Mouse (Mus musculus): ENCODE results near the gene Foxn1. TPM values are rescaled to one million over a fixed set of nuclear protein-coding genes. Genes with fewer than 3 reads are reported as not detected.

Foxn1 gene
- polyA plus RNA-seq, 1 experiment from 2014 or later = not detected

DNA sequence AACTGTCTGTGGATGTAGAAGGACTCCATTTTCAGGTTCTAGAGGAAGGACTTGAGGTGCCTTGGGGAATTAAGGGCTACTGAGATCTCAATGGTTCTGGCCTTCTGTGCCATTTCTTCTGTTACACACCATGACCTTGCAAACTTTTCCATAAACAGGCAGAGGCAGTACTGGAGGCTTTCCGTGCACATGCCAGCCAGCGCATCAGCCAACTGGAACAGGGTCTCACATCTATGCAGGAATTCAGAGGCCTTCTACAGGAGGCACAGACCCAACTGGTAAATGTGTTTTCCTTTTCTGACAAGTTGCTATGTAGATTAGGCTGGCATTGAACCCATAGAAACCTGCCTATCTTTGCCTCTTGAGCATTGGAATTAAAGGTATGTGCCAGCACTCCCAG lies 72.7 kb downstream of the Foxn1 start:
- H3K36me3 ChIP-seq (ENCODE audit: control insufficient read depth, insufficient read depth, low read length) = peaks cover 37% of the 10 kb centered on the region

DNA sequence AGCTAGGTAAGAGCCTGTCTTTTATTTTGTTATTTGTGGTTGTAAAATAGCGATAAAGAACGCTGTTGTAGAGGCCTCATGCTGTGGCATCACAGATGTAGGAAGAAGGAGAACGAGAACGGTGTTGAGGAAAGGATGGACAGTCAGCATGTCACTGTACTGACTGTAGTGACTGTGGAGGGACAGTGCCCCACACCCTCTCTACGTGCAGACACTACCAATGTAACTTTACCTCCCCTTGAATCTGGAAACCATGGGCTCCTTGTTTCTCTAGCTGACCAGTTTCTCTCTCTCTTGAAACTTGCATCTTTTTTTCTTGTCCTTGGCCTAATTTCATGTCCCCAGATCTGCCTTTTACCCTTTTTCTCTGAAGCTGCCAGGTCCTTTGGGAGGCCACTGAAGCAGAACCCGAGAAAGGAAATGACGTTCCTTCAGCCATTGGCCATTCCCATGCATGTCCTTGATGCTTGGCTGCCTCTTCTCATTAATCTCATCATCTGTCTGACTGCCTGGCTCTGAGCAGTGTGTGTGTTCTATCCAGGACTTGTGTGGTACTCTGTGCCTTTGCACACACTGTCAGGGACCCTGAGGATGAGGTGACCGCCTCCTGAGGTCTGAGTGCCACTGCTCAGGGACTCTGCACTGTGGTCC lies 75.4 kb downstream of the Foxn1 start:
- no peak overlapping the region for H3K4me2 ChIP-seq (ENCODE audit: low read depth)
- H3K36me3 ChIP-seq (ENCODE audit: control insufficient read depth, insufficient read depth, low read length) = peaks cover 30% of the 10 kb centered on the region
- ATAC-seq (ENCODE audit: insufficient read depth, low FRiP score, low TSS enrichment) (no peak), DNase-seq (ENCODE audit: low spot score) (no peak)
- H3K4me3 ChIP-seq (ENCODE audit: low read depth, low read length) = no peak overlapping the region
- no peak overlapping the region for H3K27ac ChIP-seq (ENCODE audit: low read depth, low read length)
- H3K9me3 ChIP-seq (ENCODE audit: control insufficient read depth, low read length) = no peaks in the 10 kb centered on the region
- H3K27me3 ChIP-seq (ENCODE audit: control insufficient read depth, insufficient read depth, low read length) = no peaks in the 10 kb centered on the region
- H3K4me1 ChIP-seq (ENCODE audit: control insufficient read depth, insufficient read depth, low read length) = no peaks in the 10 kb centered on the region
- H3K9ac ChIP-seq (ENCODE audit: low read length) = no peak overlapping the region
- 84% methylated on average over 8 of the region's 8 CpGs for WGBS

More for the DNA sequence above, 72.7 kb downstream of the Foxn1 start:
- WGBS = 100% methylated on average over 2 of the region's 2 CpGs
- Histone ChIP-seq H3K9ac (ENCODE audit: low read length) (no peak overlapping the region), H3K27ac (ENCODE audit: low read depth, low read length) (no peak overlapping the region), H3K9me3 (ENCODE audit: control insufficient read depth, low read length) (no peaks in the 10 kb centered on the region), H3K4me2 (ENCODE audit: low read depth) (no peak overlapping the region), H3K4me3 (ENCODE audit: low read depth, low read length) (no peak overlapping the region), H3K27me3 (ENCODE audit: control insufficient read depth, insufficient read depth, low read length) (no peaks in the 10 kb centered on the region), H3K4me1 (ENCODE audit: control insufficient read depth, insufficient read depth, low read length) (no peaks in the 10 kb centered on the region)
- DNase-seq (ENCODE audit: low spot score) (no peak), ATAC-seq (ENCODE audit: insufficient read depth, low FRiP score, low TSS enrichment) (no peak)

Other genes starting within 250 kb of the Foxn1 start
- 109 and 124 TPM in 2 replicates for gene Traf4, start 221.0 kb downstream of the Foxn1 start, polyA plus RNA-seq (2014; fragmentation: Nextera tagmentation; extraction: Ambion mirVana)
- gene Nek8, start 209.9 kb downstream of the Foxn1 start, polyA plus RNA-seq (2014; fragmentation: Nextera tagmentation; extraction: Ambion mirVana) = 6.6 and 7.8 TPM in 2 replicates
- 9.1 and 9.9 TPM in 2 replicates for gene Tlcd1, start 209.8 kb downstream of the Foxn1 start, polyA plus RNA-seq (2014; fragmentation: Nextera tagmentation; extraction: Ambion mirVana)
- gene Rpl23a, start 203.0 kb downstream of the Foxn1 start, polyA plus RNA-seq (2014; fragmentation: Nextera tagmentation; extraction: Ambion mirVana) = 1,230 and 1,275 TPM in 2 replicates
- 75.3 and 82.7 TPM in 2 replicates for gene Rab34, start 198.1 kb downstream of the Foxn1 start, polyA plus RNA-seq (2014; fragmentation: Nextera tagmentation; extraction: Ambion mirVana)
- gene Proca1, start 193.2 kb downstream of the Foxn1 start, polyA plus RNA-seq (2014; fragmentation: Nextera tagmentation; extraction: Ambion mirVana) = 0.49 and 1.3 TPM in 2 replicates
- gene Sdf2, start 140.8 kb downstream of the Foxn1 start, polyA plus RNA-seq (2014; fragmentation: Nextera tagmentation; extraction: Ambion mirVana) = 60.1 and 62.5 TPM in 2 replicates
- gene Supt6, start 140.6 kb downstream of the Foxn1 start, polyA plus RNA-seq (2014; fragmentation: Nextera tagmentation; extraction: Ambion mirVana) = 35.4 and 36.7 TPM in 2 replicates
- gene 2610507B11Rik, start 124.8 kb downstream of the Foxn1 start, polyA plus RNA-seq (2014; fragmentation: Nextera tagmentation; extraction: Ambion mirVana) = 68.2 and 68.9 TPM in 2 replicates
- gene BC030499, start 95.7 kb downstream of the Foxn1 start, polyA plus RNA-seq (2014; fragmentation: Nextera tagmentation; extraction: Ambion mirVana) = 0.17 TPM in 1 of 2 replicates, not detected in the other
- gene Spag5, start 85.0 kb downstream of the Foxn1 start, polyA plus RNA-seq (2014; fragmentation: Nextera tagmentation; extraction: Ambion mirVana) = 48.0 and 52.7 TPM in 2 replicates
- 3.0 and 4.0 TPM in 2 replicates for gene Aldoc, start 63.6 kb downstream of the Foxn1 start, polyA plus RNA-seq (2014; fragmentation: Nextera tagmentation; extraction: Ambion mirVana)
- gene Pigs, start 58.1 kb downstream of the Foxn1 start, polyA plus RNA-seq (2014; fragmentation: Nextera tagmentation; extraction: Ambion mirVana) = 65.5 and 72.3 TPM in 2 replicates
- 69.3 and 74.6 TPM in 2 replicates for gene Unc119, start 43.1 kb downstream of the Foxn1 start, polyA plus RNA-seq (2014; fragmentation: Nextera tagmentation; extraction: Ambion mirVana)
- not detected in 2 replicates for gene Slc13a2, start 35.7 kb upstream of the Foxn1 start, polyA plus RNA-seq (2014; fragmentation: Nextera tagmentation; extraction: Ambion mirVana)
- gene Slc46a1, start 79.1 kb upstream of the Foxn1 start, polyA plus RNA-seq (2014; fragmentation: Nextera tagmentation; extraction: Ambion mirVana) = 17.6 and 19.6 TPM in 2 replicates
- gene Sarm1, start 111.2 kb upstream of the Foxn1 start, polyA plus RNA-seq (2014; fragmentation: Nextera tagmentation; extraction: Ambion mirVana) = 17.4 and 21.8 TPM in 2 replicates
- gene Vtn, start 112.5 kb upstream of the Foxn1 start, polyA plus RNA-seq (2014; fragmentation: Nextera tagmentation; extraction: Ambion mirVana) = 67.8 and 68.7 TPM in 2 replicates
- not detected in 2 replicates for gene Sebox, start 116.9 kb upstream of the Foxn1 start, polyA plus RNA-seq (2014; fragmentation: Nextera tagmentation; extraction: Ambion mirVana)
- gene Tmem199, start 125.6 kb upstream of the Foxn1 start, polyA plus RNA-seq (2014; fragmentation: Nextera tagmentation; extraction: Ambion mirVana) = 81.8 and 87.3 TPM in 2 replicates
- 156 and 158 TPM in 2 replicates for gene Poldip2, start 125.6 kb upstream of the Foxn1 start, polyA plus RNA-seq (2014; fragmentation: Nextera tagmentation; extraction: Ambion mirVana)
- 70.0 and 71.2 TPM in 2 replicates for gene Tnfaip1, start 149.8 kb upstream of the Foxn1 start, polyA plus RNA-seq (2014; fragmentation: Nextera tagmentation; extraction: Ambion mirVana)
- 99.7 and 110 TPM in 2 replicates for gene Ift20, start 149.8 kb upstream of the Foxn1 start, polyA plus RNA-seq (2014; fragmentation: Nextera tagmentation; extraction: Ambion mirVana)
- 69.3 and 75.1 TPM in 2 replicates for gene Tmem97, start 164.2 kb upstream of the Foxn1 start, polyA plus RNA-seq (2014; fragmentation: Nextera tagmentation; extraction: Ambion mirVana)

All from neural tube, embryonic 11.5 days (tissue).